Mouse (Mus musculus): ENCODE data around the gene Nt5c2. TPM values are rescaled to one million over a fixed set of nuclear protein-coding genes. Genes with fewer than 3 reads are reported as not detected.

The Nt5c2 gene
- polyA plus RNA-seq, 1 experiment from 2014 or later: 70.4 TPM

GRCm38 (mm10) chr19:46960101-46961046 is 54.6 kb downstream of the Nt5c2 start:
- WGBS: 63% methylated on average over 13 of the region's 13 CpGs

GRCm38 (mm10) chr19:46959536-46959935 is 55.4 kb downstream of the Nt5c2 start:
- WGBS: 76% methylated on average over 3 of the region's 3 CpGs
- H3K4me1 ChIP-seq: peaks cover 33% of the 10 kb centered on the region
- ATAC-seq (ENCODE audit: insufficient number of reproducible peaks, low FRiP score, low TSS enrichment, low read depth): no peak
- no peaks in the 10 kb centered on the region for H3K36me3 ChIP-seq
- H3K27ac ChIP-seq: no peak overlapping the region
- no peak overlapping the region for H3K9ac ChIP-seq
- no peaks in the 10 kb centered on the region for H3K27me3 ChIP-seq
- H3K9me3 ChIP-seq: no peaks in the 10 kb centered on the region
- H3K4me2 ChIP-seq: 0 out of 2 replicates have a peak overlapping the region, but pooled peaks have one; percentile 20
- H3K4me3 ChIP-seq: no peak overlapping the region

More at GRCm38 (mm10) chr19:46960101-46961046, 54.6 kb downstream of the Nt5c2 start:
- no peaks in the 10 kb centered on the region for H3K36me3 ChIP-seq
- H3K9ac ChIP-seq: no peak overlapping the region
- ATAC-seq (ENCODE audit: insufficient number of reproducible peaks, low FRiP score, low TSS enrichment, low read depth): no peak
- H3K27ac ChIP-seq: peak overlapping the region; percentile 99
- H3K27me3 ChIP-seq: no peaks in the 10 kb centered on the region
- H3K4me3 ChIP-seq: peak overlapping the region; percentile 82
- peak overlapping the region; percentile 59 for H3K4me2 ChIP-seq
- peaks cover 33% of the 10 kb centered on the region for H3K4me1 ChIP-seq
- no peaks in the 10 kb centered on the region for H3K9me3 ChIP-seq

DNA sequence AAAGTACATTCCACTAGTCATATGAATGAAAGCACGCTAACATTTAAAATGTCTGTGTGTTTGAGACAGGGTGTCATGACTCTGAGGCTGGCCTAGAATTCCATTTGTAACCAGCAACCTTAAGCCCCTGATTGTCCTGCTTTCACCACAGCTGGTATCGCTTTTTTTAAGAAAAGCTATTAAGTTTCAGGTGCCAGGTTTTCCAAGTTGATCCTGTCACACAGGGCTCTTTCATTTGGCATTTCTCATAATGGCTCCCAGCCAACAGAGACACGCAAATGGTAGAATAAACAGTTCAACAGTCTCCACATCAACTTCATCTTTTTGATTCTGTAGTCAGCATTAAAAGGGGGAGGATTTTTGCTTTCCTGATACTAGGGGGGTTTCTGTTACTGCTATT is 56.4 kb downstream of the Nt5c2 start:
- Histone ChIP-seq H3K27me3 (no peaks in the 10 kb centered on the region), H3K36me3 (no peaks in the 10 kb centered on the region), H3K27ac (no peak overlapping the region), H3K4me1 (peaks cover 33% of the 10 kb centered on the region), H3K4me2 (no peak overlapping the region), H3K4me3 (no peak overlapping the region), H3K9ac (no peak overlapping the region), H3K9me3 (no peaks in the 10 kb centered on the region)
- 37% methylated on average over 3 of the region's 3 CpGs for WGBS
- no peak for ATAC-seq (ENCODE audit: insufficient number of reproducible peaks, low FRiP score, low TSS enrichment, low read depth)

DNA sequence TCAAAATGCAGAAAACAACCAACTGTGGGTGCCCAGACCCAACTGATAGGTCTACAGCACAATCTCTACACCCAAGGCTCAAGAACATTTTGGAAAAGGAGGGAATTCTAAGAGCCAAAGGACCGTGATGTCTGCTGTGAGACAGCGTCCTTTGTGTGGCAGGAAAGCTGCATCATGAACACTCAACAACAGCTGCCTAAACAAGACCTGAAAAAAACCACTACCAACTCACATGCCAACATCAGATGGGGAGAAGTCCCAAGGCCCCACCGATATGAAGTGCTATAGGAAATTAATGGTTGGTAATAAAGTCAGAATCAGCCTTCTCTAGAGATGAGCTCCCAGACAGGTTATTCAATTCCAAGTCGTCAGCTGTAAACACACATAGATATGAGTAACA is 57.0 kb downstream of the Nt5c2 start:
- ATAC-seq (ENCODE audit: insufficient number of reproducible peaks, low FRiP score, low TSS enrichment, low read depth): no peak
- Histone ChIP-seq H3K4me3 (no peak overlapping the region), H3K36me3 (no peaks in the 10 kb centered on the region), H3K27ac (no peak overlapping the region), H3K9ac (no peak overlapping the region), H3K27me3 (no peaks in the 10 kb centered on the region), H3K4me1 (peaks cover 33% of the 10 kb centered on the region), H3K4me2 (no peak overlapping the region), H3K9me3 (no peaks in the 10 kb centered on the region)
- 74% methylated on average over 4 of the region's 4 CpGs for WGBS

- Histone ChIP-seq H3K27ac (no peak overlapping the region), H3K9me3 (no peaks in the 10 kb centered on the region), H3K4me2 (no peak overlapping the region), H3K4me1 (peaks cover 27% of the 10 kb centered on the region), H3K36me3 (no peaks in the 10 kb centered on the region), H3K27me3 (no peaks in the 10 kb centered on the region), H3K4me3 (no peak overlapping the region), H3K9ac (no peak overlapping the region)
- no peak for ATAC-seq (ENCODE audit: insufficient number of reproducible peaks, low FRiP score, low TSS enrichment, low read depth)
- WGBS: 90% methylated on average over 5 of the region's 5 CpGs
These were observed 58.0 kb downstream of the Nt5c2 start for GRCm38 (mm10) chr19:46957001-46957400.

- H3K27me3 ChIP-seq: no peaks in the 10 kb centered on the region
- no peak overlapping the region for H3K9ac ChIP-seq
- H3K27ac ChIP-seq: no peak overlapping the region
- H3K36me3 ChIP-seq: no peaks in the 10 kb centered on the region
- no peak for ATAC-seq (ENCODE audit: insufficient number of reproducible peaks, low FRiP score, low TSS enrichment, low read depth)
- H3K9me3 ChIP-seq: no peaks in the 10 kb centered on the region
- peaks cover 27% of the 10 kb centered on the region for H3K4me1 ChIP-seq
- no peak overlapping the region for H3K4me3 ChIP-seq
- 67% methylated on average over 2 of the region's 2 CpGs for whole genome bisulfite sequencing
- no peak overlapping the region for H3K4me2 ChIP-seq
These were observed 58.5 kb downstream of the Nt5c2 start for GRCm38 (mm10) chr19:46956410-46956809.

DNA sequence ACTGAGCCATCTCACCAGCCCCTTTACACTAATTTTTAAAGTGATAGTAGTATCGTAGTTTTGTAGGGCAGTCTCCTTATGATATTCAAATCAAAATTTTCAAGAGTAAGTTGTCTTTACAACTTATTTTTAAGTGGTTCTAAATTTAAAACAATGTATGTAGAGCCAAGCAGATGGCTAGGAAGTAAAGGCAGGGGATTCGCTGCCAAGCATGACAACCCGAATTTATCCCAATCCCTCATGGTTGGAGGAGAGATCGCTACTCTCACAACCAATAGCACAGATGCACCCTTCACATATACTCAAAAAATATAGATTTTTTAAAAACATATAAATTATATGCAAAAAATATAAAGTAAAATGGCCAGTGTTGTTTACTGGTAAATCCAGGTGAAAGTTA is 59.3 kb downstream of the Nt5c2 start:
- Histone ChIP-seq H3K4me2 (no peak overlapping the region), H3K9me3 (no peaks in the 10 kb centered on the region), H3K27me3 (no peaks in the 10 kb centered on the region), H3K4me1 (peaks cover 22% of the 10 kb centered on the region), H3K9ac (no peak overlapping the region), H3K27ac (no peak overlapping the region), H3K4me3 (no peak overlapping the region), H3K36me3 (peaks cover 2% of the 10 kb centered on the region; the same call in 1 of the 2 replicates)
- 96% methylated on average over 4 of the region's 4 CpGs for WGBS
- no peak for ATAC-seq (ENCODE audit: insufficient number of reproducible peaks, low FRiP score, low TSS enrichment, low read depth)

GRCm38 (mm10) chr19:46953536-46953935 is 61.4 kb downstream of the Nt5c2 start:
- H3K9me3 ChIP-seq: no peaks in the 10 kb centered on the region
- 43% methylated on average over 3 of the region's 3 CpGs for WGBS
- H3K27ac ChIP-seq: peak overlapping the region; percentile 38; the same call in 1 of the 2 replicates
- H3K9ac ChIP-seq: no peak overlapping the region
- ATAC-seq (ENCODE audit: insufficient number of reproducible peaks, low FRiP score, low TSS enrichment, low read depth): no peak
- no peak overlapping the region for H3K4me2 ChIP-seq
- peaks cover 17% of the 10 kb centered on the region for H3K36me3 ChIP-seq
- no peaks in the 10 kb centered on the region for H3K27me3 ChIP-seq
- no peak overlapping the region for H3K4me3 ChIP-seq
- peaks cover 5% of the 10 kb centered on the region for H3K4me1 ChIP-seq

- Histone ChIP-seq H3K27me3 (no peaks in the 10 kb centered on the region), H3K27ac (0 out of 2 replicates have a peak overlapping the region, but pooled peaks have one; percentile 38), H3K36me3 (peaks cover 20% of the 10 kb centered on the region), H3K4me2 (no peak overlapping the region), H3K9ac (no peak overlapping the region), H3K4me3 (no peak overlapping the region), H3K9me3 (no peaks in the 10 kb centered on the region), H3K4me1 (peaks cover 2% of the 10 kb centered on the region; the same call in 1 of the 2 replicates)
- 55% methylated on average over 5 of the region's 5 CpGs for WGBS
- ATAC-seq (ENCODE audit: insufficient number of reproducible peaks, low FRiP score, low TSS enrichment, low read depth): no peak
These were observed 62.0 kb downstream of the Nt5c2 start for GRCm38 (mm10) chr19:46952986-46953385.

DNA sequence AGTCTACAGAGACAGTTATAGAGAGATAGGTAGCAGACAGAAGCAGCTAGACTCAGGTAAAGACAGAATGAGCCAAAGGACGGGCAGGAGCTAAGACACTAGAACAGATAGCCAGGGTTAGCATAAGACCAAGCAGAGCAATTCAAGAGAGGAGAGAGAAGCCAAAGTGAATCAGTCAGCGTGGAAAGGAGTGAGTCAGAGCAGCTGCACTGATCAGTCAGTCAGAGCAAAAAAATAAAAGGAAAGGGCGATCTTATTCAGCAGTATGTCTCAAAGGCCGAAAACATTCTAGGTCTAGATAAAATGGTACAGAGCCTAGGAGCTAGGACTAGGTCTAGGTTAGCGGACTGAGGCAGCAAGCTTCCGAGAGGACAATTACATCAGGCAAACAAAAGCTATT is 70.6 kb downstream of the Nt5c2 start:
- H3K4me2 ChIP-seq: no peak overlapping the region
- H3K4me3 ChIP-seq: no peak overlapping the region
- no peak overlapping the region for H3K9ac ChIP-seq
- no peak overlapping the region for H3K27ac ChIP-seq
- H3K4me1 ChIP-seq: no peaks in the 10 kb centered on the region
- H3K36me3 ChIP-seq: peaks cover 25% of the 10 kb centered on the region
- WGBS: 88% methylated on average over 6 of the region's 6 CpGs
- no peak for ATAC-seq (ENCODE audit: insufficient number of reproducible peaks, low FRiP score, low TSS enrichment, low read depth)
- H3K9me3 ChIP-seq: no peaks in the 10 kb centered on the region
- H3K27me3 ChIP-seq: no peaks in the 10 kb centered on the region

- H3K9ac ChIP-seq: no peak overlapping the region
- WGBS: 53% methylated on average over 6 of the region's 6 CpGs
These were observed 77.8 kb downstream of the Nt5c2 start for GRCm38 (mm10) chr19:46937173-46937572.

DNA sequence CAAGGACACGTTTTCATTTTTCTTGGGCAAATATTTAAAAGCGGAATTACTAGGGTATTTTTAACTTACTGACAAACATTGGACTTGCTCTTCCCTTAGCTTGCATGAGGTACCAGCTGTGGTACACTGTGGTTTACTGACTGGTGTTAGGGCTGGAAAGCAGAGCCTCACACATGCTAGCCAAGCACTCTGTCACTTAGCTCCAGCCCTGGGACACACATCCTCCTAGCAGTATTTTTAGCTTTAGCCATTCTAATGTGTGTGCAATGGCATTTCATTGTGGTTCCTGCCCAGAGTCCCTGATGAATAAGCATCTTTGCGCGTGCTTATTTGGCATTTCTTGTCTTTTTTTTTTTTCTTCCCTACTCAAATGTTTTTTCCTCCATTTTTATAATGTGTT is 80.9 kb downstream of the Nt5c2 start:
- 79% methylated on average over 4 of the region's 4 CpGs for WGBS
- H3K9ac ChIP-seq: no peak overlapping the region
- H3K27me3 ChIP-seq: no peaks in the 10 kb centered on the region
- H3K4me3 ChIP-seq: no peak overlapping the region
- no peak for ATAC-seq (ENCODE audit: insufficient number of reproducible peaks, low FRiP score, low TSS enrichment, low read depth)
- peaks cover 11% of the 10 kb centered on the region for H3K4me1 ChIP-seq
- H3K4me2 ChIP-seq: no peak overlapping the region
- H3K9me3 ChIP-seq: no peaks in the 10 kb centered on the region
- no peak overlapping the region for H3K27ac ChIP-seq
- H3K36me3 ChIP-seq: no peaks in the 10 kb centered on the region

More at GRCm38 (mm10) chr19:46937173-46937572, 77.8 kb downstream of the Nt5c2 start:
- Histone ChIP-seq H3K4me1 (peaks cover 7% of the 10 kb centered on the region), H3K4me2 (no peak overlapping the region), H3K27ac (peak overlapping the region; percentile 69), H3K4me3 (no peak overlapping the region), H3K36me3 (0 out of 2 replicates have a peak, but pooled peaks cover 6% of the 10 kb centered on the region), H3K27me3 (no peaks in the 10 kb centered on the region), H3K9me3 (no peaks in the 10 kb centered on the region)
- ATAC-seq (ENCODE audit: insufficient number of reproducible peaks, low FRiP score, low TSS enrichment, low read depth): no peak

Measured in limb, embryonic 15.5 days (tissue).